ENCODE assay signal across 25 mouse cellular contexts in genomic region chr11:17994151-17994550, GRCm38 (mm10). TPM values are rescaled to one million over a fixed set of nuclear protein-coding genes. Genes with fewer than 3 reads are reported as not detected.
A peak's percentile ranks its signal among the peaks of the same experiment; 100 is the strongest.
DNase-seq lines count a peak whose midpoint lies in the region; ATAC-seq and TF ChIP-seq lines count a peak whose summit lies in the region.
"Had no signal": no experiment of that assay in that cellular context is flagged by ENCODE, and none has a peak within 500 bp of the region (broad histone marks: within the 10 kb centered on the region; RNA-seq: fewer than 3 reads in every experiment).

No protein-coding gene starts in this region.

- no peak overlapping the region for H3K4me3 ChIP-seq in forebrain, embryonic 15.5 days
- H3K4me3 ChIP-seq in forebrain, postnatal 0 days (ENCODE audit: low read depth, low read length), result no peak overlapping the region
- no peak overlapping the region for H3K4me3 ChIP-seq in midbrain, postnatal 0 days (ENCODE audit: low read depth, low read length)
- H3K4me3 ChIP-seq in midbrain, embryonic 11.5 days (ENCODE audit: low read depth, low read length), result no peak overlapping the region
- H3K4me3 ChIP-seq: heart, embryonic 12.5 days; heart, embryonic 15.5 days; hindbrain, embryonic 10.5 days had no signal

- ATAC-seq in forebrain, embryonic 15.5 days (replicated peaks), result peak; percentile 35; the same call in 1 of the 2 replicates
- ATAC-seq in forebrain, postnatal 0 days, result no peak
- no peak for ATAC-seq in midbrain, postnatal 0 days (ENCODE audit: low FRiP score)
- ATAC-seq in midbrain, embryonic 11.5 days (ENCODE audit: low FRiP score), result no peak
- ATAC-seq: intestine, postnatal 0 days; Patski had no signal

- DNase-seq in cerebellum, postnatal 14 days, result peak; percentile 28 to 62
- DNase-seq in cerebellum, postnatal 36 days, result no peak
- no peak for DNase-seq in forebrain, postnatal 0 days
- peak; percentile 40 for DNase-seq in midbrain, postnatal 0 days (ENCODE audit: low spot score)
- no peak for DNase-seq in midbrain, embryonic 11.5 days (ENCODE audit: low spot score, missing footprints)
- DNase-seq in layer of hippocampus, postnatal 36 days, result no peak
- DNase-seq: adrenal gland, postnatal 10 days; adrenal gland, postnatal 36 days; B cell, adult 2 months; cerebellum, adult 18-20 months; cerebellum, adult 9-10 months; gastrocnemius, postnatal 25 days; heart, adult 18-20 months; heart, postnatal 10 days; heart, postnatal 36 days; kidney, adult 2 months had no signal

- H3K27ac ChIP-seq in forebrain, embryonic 15.5 days (replicated peaks), result no peak overlapping the region
- no peak overlapping the region for H3K27ac ChIP-seq in forebrain, postnatal 0 days (ENCODE audit: low read depth, low read length)
- H3K27ac ChIP-seq in midbrain, postnatal 0 days (ENCODE audit: low read depth, low read length), result no peak overlapping the region
- no peak overlapping the region for H3K27ac ChIP-seq in midbrain, embryonic 11.5 days (ENCODE audit: low read depth, low read length)
- H3K27ac ChIP-seq: heart, embryonic 15.5 days; hindbrain, embryonic 10.5 days; hindbrain, embryonic 14.5 days had no signal

- no peaks in the 10 kb centered on the region for H3K36me3 ChIP-seq in forebrain, embryonic 15.5 days
- no peaks in the 10 kb centered on the region for H3K36me3 ChIP-seq in forebrain, postnatal 0 days (ENCODE audit: insufficient read depth)
- no peaks in the 10 kb centered on the region for H3K36me3 ChIP-seq in midbrain, postnatal 0 days (ENCODE audit: insufficient read depth, low read length)
- H3K36me3 ChIP-seq in midbrain, embryonic 11.5 days (ENCODE audit: control insufficient read depth, insufficient read depth, low read length), result no peaks in the 10 kb centered on the region
- H3K36me3 ChIP-seq: G1E; heart, embryonic 12.5 days; heart, embryonic 15.5 days; hindbrain, embryonic 10.5 days had no signal

- 70% methylated on average over 3 of the region's 3 CpGs for WGBS in forebrain, embryonic 15.5 days
- WGBS in forebrain, postnatal 0 days, result 55% methylated on average over 3 of the region's 3 CpGs
- 88% methylated on average over 3 of the region's 3 CpGs for WGBS in midbrain, postnatal 0 days
- WGBS in midbrain, embryonic 11.5 days, result 90% methylated on average over 3 of the region's 3 CpGs

- H3K9ac ChIP-seq in forebrain, embryonic 15.5 days (replicated peaks), result no peak overlapping the region
- H3K9ac ChIP-seq in forebrain, postnatal 0 days, result no peak overlapping the region
- no peak overlapping the region for H3K9ac ChIP-seq in midbrain, postnatal 0 days (replicated peaks; ENCODE audit: low read length, poor library complexity, severe bottlenecking)
- H3K9ac ChIP-seq in midbrain, embryonic 11.5 days (ENCODE audit: low read length), result no peak overlapping the region
- H3K9ac ChIP-seq: heart, embryonic 12.5 days; heart, embryonic 15.5 days; hindbrain, embryonic 14.5 days had no signal

- no peaks in the 10 kb centered on the region for H3K9me3 ChIP-seq in forebrain, embryonic 15.5 days
- H3K9me3 ChIP-seq in forebrain, postnatal 0 days (ENCODE audit: low read length), result no peaks in the 10 kb centered on the region
- no peaks in the 10 kb centered on the region for H3K9me3 ChIP-seq in midbrain, postnatal 0 days (ENCODE audit: low read length)
- H3K9me3 ChIP-seq in midbrain, embryonic 11.5 days (ENCODE audit: control insufficient read depth, low read length), result no peaks in the 10 kb centered on the region
- H3K9me3 ChIP-seq: G1E; heart, embryonic 12.5 days; heart, embryonic 15.5 days; hindbrain, embryonic 10.5 days had no signal

- H3K4me1 ChIP-seq in forebrain, embryonic 15.5 days, result no peaks in the 10 kb centered on the region
- no peaks in the 10 kb centered on the region for H3K4me1 ChIP-seq in forebrain, postnatal 0 days (ENCODE audit: insufficient read depth)
- no peaks in the 10 kb centered on the region for H3K4me1 ChIP-seq in midbrain, postnatal 0 days (ENCODE audit: insufficient read depth, low read length)
- H3K4me1 ChIP-seq in midbrain, embryonic 11.5 days (ENCODE audit: control insufficient read depth, insufficient read depth, low read length), result no peaks in the 10 kb centered on the region
- H3K4me1 ChIP-seq: heart, embryonic 12.5 days; heart, embryonic 15.5 days; hindbrain, embryonic 10.5 days had no signal

- no peak overlapping the region for H3K4me2 ChIP-seq in forebrain, embryonic 15.5 days (replicated peaks)
- no peak overlapping the region for H3K4me2 ChIP-seq in forebrain, postnatal 0 days (ENCODE audit: low read depth)
- H3K4me2 ChIP-seq in midbrain, postnatal 0 days (ENCODE audit: low read depth, low read length, poor library complexity, severe bottlenecking), result no peak overlapping the region
- H3K4me2 ChIP-seq in midbrain, embryonic 11.5 days, result no peak overlapping the region
- H3K4me2 ChIP-seq: heart, embryonic 12.5 days; heart, embryonic 15.5 days; hindbrain, embryonic 14.5 days had no signal

- H3K27me3 ChIP-seq in forebrain, embryonic 15.5 days, result no peaks in the 10 kb centered on the region
- H3K27me3 ChIP-seq in forebrain, postnatal 0 days (ENCODE audit: insufficient read depth, low read length), result no peaks in the 10 kb centered on the region
- no peaks in the 10 kb centered on the region for H3K27me3 ChIP-seq in midbrain, postnatal 0 days (ENCODE audit: insufficient read depth, low read length)
- no peaks in the 10 kb centered on the region for H3K27me3 ChIP-seq in midbrain, embryonic 11.5 days (ENCODE audit: control insufficient read depth, insufficient read depth, low read length)
- H3K27me3 ChIP-seq: CH12.LX; heart, embryonic 12.5 days; heart, embryonic 15.5 days had no signal

- TF ChIP-seq CTCF in forebrain, postnatal 0 days (IDR thresholded peaks at IDR 0.05; ENCODE audit: low read depth), result no peak
- no peak for TF ChIP-seq CTCF in midbrain, postnatal 0 days (IDR thresholded peaks at IDR 0.05)

RNA-seq across cellular contexts. Expression of gene Etaa1, which starts 40.5 kb away (rescaled TPM):
- polyA plus RNA-seq in forebrain, embryonic 15.5 days (2015; fragmentation: Nextera tagmentation; extraction: Ambion mirVana), result 9.4 and 9.7 TPM in 2 replicates
- total RNA-seq in forebrain, postnatal 0 days (2014; rRNA removed), result 4.9 and 6.3 TPM in 2 replicates
- polyA plus RNA-seq in forebrain, postnatal 0 days (2015; fragmentation: Nextera tagmentation; extraction: Ambion mirVana), result 4.9 and 5.7 TPM in 2 replicates
- 6.7 and 8.1 TPM in 2 replicates for total RNA-seq in midbrain, postnatal 0 days (2014; rRNA removed)
- polyA plus RNA-seq in midbrain, postnatal 0 days (2015; fragmentation: Nextera tagmentation; extraction: Ambion mirVana), result 4.3 and 5.5 TPM in 2 replicates
- polyA plus RNA-seq in midbrain, embryonic 11.5 days (2014; fragmentation: Nextera tagmentation; extraction: Ambion mirVana), result 21.9 and 22.5 TPM in 2 replicates
- total RNA-seq in layer of hippocampus, postnatal 36 days (2021), result 1 to 10 TPM; 7.6 to 8.3 TPM

Comparison
In these comparisons a context has a peak if more than half of its experiments do, and no peak if none do; other contexts are left out.
1. DNase-seq: peak in cerebellum, postnatal 14 days (2 of 2) and midbrain, postnatal 0 days (single experiment); none in cerebellum, postnatal 36 days (0 of 2), forebrain, postnatal 0 days (single experiment), midbrain, embryonic 11.5 days (single experiment) and layer of hippocampus, postnatal 36 days (0 of 2).